ENCODE assay signal across 8 mouse cellular contexts in the genomic region with DNA sequence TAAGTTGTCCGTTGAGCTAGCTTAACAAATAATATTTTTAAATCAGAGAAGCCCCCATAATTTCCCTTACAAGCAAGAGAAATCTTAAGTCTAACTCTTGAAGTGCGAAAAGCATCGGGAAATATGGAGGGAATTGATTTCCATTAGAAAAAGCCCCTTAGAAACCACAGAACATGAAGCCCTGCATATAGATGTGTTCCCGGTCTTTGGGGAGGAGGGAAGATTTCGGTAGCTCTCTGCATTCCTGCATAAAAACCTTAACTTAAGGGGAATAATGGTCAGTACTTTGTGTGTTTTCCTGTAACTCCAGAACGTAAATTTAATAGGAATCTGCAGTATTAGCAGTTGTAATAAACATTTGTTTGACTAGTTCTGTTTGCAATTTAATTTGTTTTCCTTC.
DNase-seq lines count a peak whose midpoint lies in the region; ATAC-seq lines count a peak whose summit lies in the region.

No protein-coding gene starts in this region.

- H3K4me1 ChIP-seq in lung, embryonic 15.5 days = peaks cover 47% of the 10 kb centered on the region
- peaks cover 32% of the 10 kb centered on the region for H3K4me1 ChIP-seq in embryonic facial prominence, embryonic 13.5 days
- H3K4me1 ChIP-seq in limb, embryonic 11.5 days (ENCODE audit: control insufficient read depth, insufficient read depth, low read length) = peaks cover 17% of the 10 kb centered on the region
- peaks cover 19% of the 10 kb centered on the region; the same call in 1 of the 2 replicates for H3K4me1 ChIP-seq in stomach, embryonic 14.5 days (ENCODE audit: control insufficient read depth, insufficient read depth, low read length)

- peak overlapping the region; percentile 76 for H3K4me2 ChIP-seq in lung, embryonic 15.5 days
- H3K4me2 ChIP-seq in embryonic facial prominence, embryonic 13.5 days = peak overlapping the region; percentile 76
- peak overlapping the region; percentile 51 for H3K4me2 ChIP-seq in limb, embryonic 11.5 days (ENCODE audit: low read depth, severe bottlenecking)
- peak overlapping the region; percentile 74 for H3K4me2 ChIP-seq in stomach, embryonic 14.5 days (replicated peaks; ENCODE audit: low read depth, low read length)

- H3K27me3 ChIP-seq in lung, embryonic 15.5 days = no peaks in the 10 kb centered on the region
- H3K27me3 ChIP-seq in embryonic facial prominence, embryonic 13.5 days = no peaks in the 10 kb centered on the region
- H3K27me3 ChIP-seq in limb, embryonic 11.5 days (ENCODE audit: control insufficient read depth, insufficient read depth, low read length) = no peaks in the 10 kb centered on the region
- H3K27me3 ChIP-seq in stomach, embryonic 14.5 days (ENCODE audit: control insufficient read depth, insufficient read depth, low read length) = no peaks in the 10 kb centered on the region

- H3K9me3 ChIP-seq in lung, embryonic 15.5 days = no peaks in the 10 kb centered on the region
- H3K9me3 ChIP-seq in embryonic facial prominence, embryonic 13.5 days = no peaks in the 10 kb centered on the region
- H3K9me3 ChIP-seq in limb, embryonic 11.5 days (ENCODE audit: control insufficient read depth, low read length) = no peaks in the 10 kb centered on the region
- H3K9me3 ChIP-seq in stomach, embryonic 14.5 days (ENCODE audit: control insufficient read depth, low read depth, low read length) = no peaks in the 10 kb centered on the region

- DNase-seq in lung, adult 18-20 months = no peak
- peak; percentile 34 for DNase-seq in limb, embryonic 11.5 days (ENCODE audit: low spot score)
- DNase-seq in thymus, adult 18-20 months = no peak
- no peak for DNase-seq in gastrocnemius, adult 8-10 months (ENCODE audit: low spot score in 2 of 2)
- no peak for DNase-seq in layer of hippocampus, postnatal 25 days (ENCODE audit: extremely low spot score in 1 of 2, low spot score in 1 of 2)

- no peaks in the 10 kb centered on the region for H3K36me3 ChIP-seq in lung, embryonic 15.5 days
- H3K36me3 ChIP-seq in embryonic facial prominence, embryonic 13.5 days = peaks cover 12% of the 10 kb centered on the region
- no peaks in the 10 kb centered on the region for H3K36me3 ChIP-seq in limb, embryonic 11.5 days (ENCODE audit: control insufficient read depth, insufficient read depth, low read length)
- H3K36me3 ChIP-seq in stomach, embryonic 14.5 days (ENCODE audit: control insufficient read depth, insufficient read depth, low read length) = peaks cover 2% of the 10 kb centered on the region; the same call in 1 of the 2 replicates

- peak overlapping the region; percentile 100 for H3K27ac ChIP-seq in lung, embryonic 15.5 days
- H3K27ac ChIP-seq in embryonic facial prominence, embryonic 13.5 days = peak overlapping the region; percentile 99
- H3K27ac ChIP-seq in limb, embryonic 11.5 days (replicated peaks; ENCODE audit: low read depth, low read length) = peak overlapping the region; percentile 94
- H3K27ac ChIP-seq in stomach, embryonic 14.5 days (ENCODE audit: low read length) = peak overlapping the region; percentile 99

- peak overlapping the region; percentile 71; the same call in 1 of the 2 replicates for H3K9ac ChIP-seq in lung, embryonic 15.5 days
- peak overlapping the region; percentile 74 for H3K9ac ChIP-seq in embryonic facial prominence, embryonic 13.5 days
- peak overlapping the region; percentile 64 for H3K9ac ChIP-seq in limb, embryonic 11.5 days (ENCODE audit: low read length)
- H3K9ac ChIP-seq in stomach, embryonic 14.5 days (replicated peaks; ENCODE audit: low read depth, low read length) = peak overlapping the region; percentile 52

- peak overlapping the region; percentile 49 for H3K4me3 ChIP-seq in lung, embryonic 15.5 days
- H3K4me3 ChIP-seq in embryonic facial prominence, embryonic 13.5 days = peak overlapping the region; percentile 53
- peak overlapping the region; percentile 32 for H3K4me3 ChIP-seq in limb, embryonic 11.5 days (ENCODE audit: low read depth, low read length)
- peak overlapping the region; percentile 50 for H3K4me3 ChIP-seq in stomach, embryonic 14.5 days (ENCODE audit: low read depth, low read length)

- ATAC-seq in lung, embryonic 15.5 days (ENCODE audit: borderline replicate concordance, extremely low read depth, low FRiP score, low TSS enrichment) = no peak
- no peak for ATAC-seq in embryonic facial prominence, embryonic 13.5 days (ENCODE audit: insufficient number of reproducible peaks, insufficient read depth, low FRiP score, low TSS enrichment, low read depth)
- no peak for ATAC-seq in limb, embryonic 11.5 days (ENCODE audit: insufficient number of reproducible peaks, low FRiP score, low TSS enrichment, low read depth)
- no peak for ATAC-seq in stomach, embryonic 14.5 days (ENCODE audit: insufficient number of reproducible peaks, insufficient read depth, low FRiP score, low read depth)

- 0% methylated on average over 6 of the region's 6 CpGs for whole genome bisulfite sequencing in lung, embryonic 15.5 days
- WGBS in embryonic facial prominence, embryonic 13.5 days = 1% methylated on average over 6 of the region's 6 CpGs
- WGBS in limb, embryonic 11.5 days = 0% methylated on average over 6 of the region's 6 CpGs
- WGBS in stomach, embryonic 14.5 days = 1% methylated on average over 6 of the region's 6 CpGs
